Mouse (Mus musculus) CH12.LX (cell line): ENCODE measurements at regions not wholly inside any gene's neighbourhood (a gene's known extent, or its start where the extent isn't known, plus 50 kb on each side); places are given as distances from the start of the nearest gene placed in this dataset.

ENCODE experiments used
- DNase-seq: peaks from one replicate; pipeline ENCODE4 v3.0.0-alpha.2; 2013; ENCODE audit errors: extremely low read depth
- H3K27ac ChIP-seq: 2 replicates; pipeline ENCODE4 v1.5.1; 2012; ENCODE audit warnings: low read depth, mild to moderate bottlenecking, control low read depth, moderate library complexity; ENCODE audit not compliant: insufficient read depth
- H3K27me3 ChIP-seq: replicated peaks from 2 replicates; pipeline ENCODE3; 2012; ENCODE audit warnings: inconsistent platforms
- H3K36me3 ChIP-seq, 2 experiments: replicated peaks in 1 of 2; 2 replicates each; pipeline versions ENCODE3 to v1.6.1; 2012; ENCODE audit warnings: inconsistent platforms in 1 of 2, low read length in 1 of 2, mild to moderate bottlenecking in 1 of 2, mixed read lengths in 1 of 2, moderate library complexity in 1 of 2; ENCODE audit not compliant: control insufficient read depth in 1 of 2, insufficient read depth in 1 of 2
- H3K4me1 ChIP-seq, 2 experiments: 2 replicates each; pipeline ENCODE4 v1.6.1; 2012; ENCODE audit warnings: inconsistent platforms in 1 of 2, moderate library complexity in 1 of 2; ENCODE audit not compliant: insufficient read depth in 2 of 2, control insufficient read depth in 1 of 2
- H3K4me2 ChIP-seq: 2 replicates; pipeline ENCODE4 v1.6.1; 2012; ENCODE audit warnings: low read depth, mild to moderate bottlenecking, control low read depth; ENCODE audit not compliant: poor library complexity, insufficient read depth, severe bottlenecking
- H3K4me3 ChIP-seq, 3 experiments: fragments of 150-350 bp in 1 of 3; sonication (generic) in 1 of 3; replicated peaks in 1 of 3; 2 replicates each; pipeline versions ENCODE3 to v1.5.1; 2011 to 2012; ENCODE audit warnings: low read depth in 2 of 3, low read length in 2 of 3, mild to moderate bottlenecking in 2 of 3, moderate library complexity in 2 of 3, control low read depth in 1 of 3, improper control_type of control experiment in 1 of 3, inconsistent platforms in 1 of 3, mixed read lengths in 1 of 3; ENCODE audit not compliant: poor library complexity in 1 of 3
- H3K79me2 ChIP-seq: replicated peaks from 2 replicates; pipeline ENCODE4 v1.6.1; 2012; ENCODE audit warnings: mild to moderate bottlenecking, moderate library complexity; ENCODE audit not compliant: control insufficient read depth, poor library complexity, insufficient read depth, severe bottlenecking; ENCODE audit errors: extremely low read depth
- H3K9ac ChIP-seq: 2 replicates; pipeline ENCODE4 v1.6.1; 2012; ENCODE audit warnings: low read depth, mild to moderate bottlenecking, control low read depth, moderate library complexity; ENCODE audit not compliant: insufficient read depth
- H3K9me3 ChIP-seq: replicated peaks from 2 replicates; pipeline ENCODE3; 2012; ENCODE audit warnings: low read length, inconsistent platforms, mixed read lengths
- CHD1 ChIP-seq: IDR thresholded peaks from 2 replicates; pipeline ENCODE4 v1.6.1; 2012; ENCODE audit warnings: low read depth, low read length, improper control_type of control experiment, inconsistent platforms
- CHD2 ChIP-seq: IDR thresholded peaks from 2 replicates; pipeline ENCODE4 v1.6.1; 2011; ENCODE audit warnings: low read length, improper control_type of control experiment
- E2F4 ChIP-seq: IDR thresholded peaks from 2 replicates; pipeline ENCODE4 v1.6.1; 2011; ENCODE audit warnings: low read depth, low read length, improper control_type of control experiment; ENCODE audit not compliant: insufficient replicate concordance
- ELF1 ChIP-seq: IDR thresholded peaks from 2 replicates; pipeline ENCODE4 v1.6.1; 2014; ENCODE audit warnings: low read depth, mild to moderate bottlenecking, inconsistent platforms, low read length, improper control_type of control experiment
- EP300 ChIP-seq: IDR thresholded peaks from 2 replicates; pipeline ENCODE4 v1.6.1; 2011; ENCODE audit warnings: low read length, improper control_type of control experiment
- IRF4 ChIP-seq: IDR thresholded peaks from 2 replicates; pipeline ENCODE4 v1.6.1; 2014; ENCODE audit warnings: low read depth, mild to moderate bottlenecking, inconsistent platforms, low read length, improper control_type of control experiment
- JUND ChIP-seq: conservative IDR thresholded peaks from 2 replicates; pipeline ENCODE4 v1.6.1; 2011; ENCODE audit warnings: low read depth, low read length, improper control_type of control experiment
- MAFK ChIP-seq: IDR thresholded peaks from 2 replicates; pipeline ENCODE4 v1.6.1; 2011; ENCODE audit warnings: low read length, improper control_type of control experiment; ENCODE audit not compliant: insufficient replicate concordance
- MXI1 ChIP-seq: IDR thresholded peaks from 2 replicates; pipeline ENCODE4 v1.6.1; 2011; ENCODE audit warnings: mild to moderate bottlenecking, low read depth, low read length, improper control_type of control experiment
- NELFE ChIP-seq: IDR thresholded peaks from 2 replicates; pipeline ENCODE4 v1.6.1; 2011; ENCODE audit warnings: low read depth, low read length, improper control_type of control experiment
- PAX5 ChIP-seq: IDR thresholded peaks from 2 replicates; pipeline ENCODE4 v1.6.1; 2012; ENCODE audit warnings: low read length, inconsistent platforms, mixed read lengths
- POLR2A ChIP-seq: IDR thresholded peaks from 2 replicates; pipeline ENCODE4 v1.6.1; 2011; ENCODE audit warnings: low read depth, mild to moderate bottlenecking, improper control_type of control experiment, low read length
- POLR2AphosphoS2 ChIP-seq: IDR thresholded peaks from 2 replicates; pipeline ENCODE4 v1.6.1; 2011; ENCODE audit warnings: low read depth, low read length, improper control_type of control experiment
- RAD21 ChIP-seq: IDR thresholded peaks from 2 replicates; pipeline ENCODE4 v1.6.1; 2011; ENCODE audit warnings: low read depth, mild to moderate bottlenecking, low read length, improper control_type of control experiment, moderate library complexity
- RCOR1 ChIP-seq: conservative IDR thresholded peaks from 2 replicates; pipeline ENCODE4 v1.6.1; 2012; ENCODE audit warnings: low read depth, mild to moderate bottlenecking, inconsistent platforms, low read length, improper control_type of control experiment
- SIN3A ChIP-seq: IDR thresholded peaks from 2 replicates; pipeline ENCODE4 v1.6.1; 2012; ENCODE audit warnings: low read length, improper control_type of control experiment, inconsistent platforms
- TBP ChIP-seq: conservative IDR thresholded peaks from 2 replicates; pipeline ENCODE4 v1.6.1; 2011; ENCODE audit warnings: low read depth, low read length, improper control_type of control experiment
- ZC3H11A ChIP-seq: IDR thresholded peaks from 2 replicates; pipeline ENCODE4 v1.6.1; 2012; ENCODE audit warnings: low read depth, mild to moderate bottlenecking, inconsistent platforms, low read length, improper control_type of control experiment
- ZMIZ1 ChIP-seq: IDR thresholded peaks from 2 replicates; pipeline ENCODE4 v1.6.1; 2012; ENCODE audit warnings: low read depth, mild to moderate bottlenecking, inconsistent platforms, low read length, improper control_type of control experiment
- ZNF384 ChIP-seq: IDR thresholded peaks from 2 replicates; pipeline ENCODE4 v1.6.1; 2012; ENCODE audit warnings: low read depth, low read length, improper control_type of control experiment, inconsistent platforms
- dilution Hi-C: fragments of 300-500 bp; cut with MboI; formaldehyde crosslinking; loops from 2 replicates; pipeline ENCODE4 v1.14.3; 2020; ENCODE audit warnings: low sequenced_read_pairs; ENCODE audit not compliant: extremely low pct_unique_long_range_greater_than_20kb, extremely low pct_ligation_motif_present
- in situ Hi-C: fragments of 300-500 bp; cut with MboI; formaldehyde crosslinking; loops from 3 replicates; pipeline ENCODE4 v1.14.3; 2019; ENCODE audit warnings: low sequenced_read_pairs, low pct_ligation_motif_present, low pct_unique_long_range_greater_than_20kb, mixed read lengths

GRCm38 (mm10) chr9:120869432-120870081, 59.5 kb upstream of the Ctnnb1 start:
- TF ChIP-seq RCOR1 (no peak), IRF4 (no peak), CHD2 (no peak), ZC3H11A (no peak), CHD1 (no peak), POLR2AphosphoS2 (no peak), RAD21 (no peak), MAFK (no peak), PAX5 (no peak), ELF1 (no peak), POLR2A (no peak), JUND (no peak), SIN3A (no peak), TBP (no peak)
- no peak overlapping the region for H3K27ac ChIP-seq
- H3K9me3 ChIP-seq, result no peaks in the 10 kb centered on the region
- H3K4me2 ChIP-seq, result no peak overlapping the region
- H3K4me1 ChIP-seq, result peaks cover 3 to 12% of the 10 kb centered on the region in 2 experiments; a peak in 3 of 4 replicates
- no peaks in the 10 kb centered on the region for H3K27me3 ChIP-seq
- H3K79me2 ChIP-seq, result no peaks in the 10 kb centered on the region
- in situ Hi-C loops, result no loop called here
- dilution Hi-C loops, result no loop called here
- H3K9ac ChIP-seq, result no peak overlapping the region
- no peaks in the 10 kb centered on the region for H3K36me3 ChIP-seq
- DNase-seq, result no peak
- no peak overlapping the region for H3K4me3 ChIP-seq

GRCm38 (mm10) chr9:120873293-120873692, 55.7 kb upstream of the Ctnnb1 start:
- H3K36me3 ChIP-seq, result no peaks in the 10 kb centered on the region
- H3K9ac ChIP-seq, result no peak overlapping the region
- in situ Hi-C loops (no loop called here), dilution Hi-C loops (no loop called here)
- no peaks in the 10 kb centered on the region for H3K79me2 ChIP-seq
- H3K27me3 ChIP-seq, result no peaks in the 10 kb centered on the region
- H3K27ac ChIP-seq, result no peak overlapping the region
- no peaks in the 10 kb centered on the region for H3K9me3 ChIP-seq
- TF ChIP-seq E2F4 (no peak), ZMIZ1 (no peak), MXI1 (no peak), ELF1 (no peak), NELFE (no peak), EP300 (no peak), TBP (no peak), ZC3H11A (no peak), ZNF384 (no peak)
- H3K4me1 ChIP-seq, result peaks cover 3 to 5% of the 10 kb centered on the region in 2 experiments; a peak in 3 of 4 replicates
- H3K4me3 ChIP-seq, result no peak overlapping the region
- H3K4me2 ChIP-seq, result no peak overlapping the region
- no peak for DNase-seq
